Mouse (Mus musculus): ENCODE measurements around the gene Fam50a. TPM values are rescaled to one million over a fixed set of nuclear protein-coding genes. Genes with fewer than 3 reads are reported as not detected.
A peak's percentile ranks its signal among the peaks of the same experiment; 100 is the strongest.

Fam50a gene
- polyA plus RNA-seq, 1 experiment from 2014 or later, result 59.2 TPM

- 21% methylated on average over 41 of the region's 49 CpGs for WGBS
- peak overlapping the region; percentile 59 for H3K4me3 ChIP-seq (ENCODE audit: low read depth, low read length)
- H3K36me3 ChIP-seq (ENCODE audit: control insufficient read depth, insufficient read depth, low read length), result no peaks in the 10 kb centered on the region
- peaks cover 6% of the 10 kb centered on the region for H3K4me1 ChIP-seq (ENCODE audit: control insufficient read depth, insufficient read depth, low read length)
- peak; percentile 93 for DNase-seq (ENCODE audit: low spot score, missing footprints)
- H3K4me2 ChIP-seq, result peak overlapping the region; percentile 61
- H3K9me3 ChIP-seq (ENCODE audit: control insufficient read depth, low read length), result no peaks in the 10 kb centered on the region
- peak; percentile 82 for ATAC-seq (ENCODE audit: low FRiP score)
- no peak overlapping the region; the same call in 1 of the 2 replicates for H3K27ac ChIP-seq (ENCODE audit: low read depth, low read length)
- no peaks in the 10 kb centered on the region for H3K27me3 ChIP-seq (ENCODE audit: control insufficient read depth, insufficient read depth, low read length)
- H3K9ac ChIP-seq (ENCODE audit: low read length), result peak overlapping the region; percentile 76
Measured at GRCm38 (mm10) chrX:74368209-74368909, 55.5 kb downstream of the Fam50a start.

Small RNA genes within 50 kb of the gene (microRNA-seq; reads per million reads assigned to microRNA genes)
- 0.57 reads per million for gene Mir7091
- 0.57 reads per million for gene Mir7092

Other genes with a start within 250 kb of the Fam50a start
- not detected in 2 replicates for gene Opn1mw, start 185.6 kb upstream of the Fam50a start, polyA plus RNA-seq (2014; fragmentation: Nextera tagmentation; extraction: Ambion mirVana)
- gene Mecp2, start 177.7 kb upstream of the Fam50a start, polyA plus RNA-seq (2014; fragmentation: Nextera tagmentation; extraction: Ambion mirVana), result 15.3 and 17.1 TPM in 2 replicates
- gene Tex28, start 145.2 kb upstream of the Fam50a start, polyA plus RNA-seq (2014; fragmentation: Nextera tagmentation; extraction: Ambion mirVana), result not detected in 2 replicates
- gene Tktl1, start 135.8 kb upstream of the Fam50a start, polyA plus RNA-seq (2014; fragmentation: Nextera tagmentation; extraction: Ambion mirVana), result not detected in 2 replicates
- gene Flna, start 63.2 kb upstream of the Fam50a start, polyA plus RNA-seq (2014; fragmentation: Nextera tagmentation; extraction: Ambion mirVana), result 178 and 185 TPM in 2 replicates
- gene Emd, start 58.3 kb upstream of the Fam50a start, polyA plus RNA-seq (2014; fragmentation: Nextera tagmentation; extraction: Ambion mirVana), result 24.3 and 25.2 TPM in 2 replicates
- 661 and 713 TPM in 2 replicates for gene Rpl10, start 42.2 kb upstream of the Fam50a start, polyA plus RNA-seq (2014; fragmentation: Nextera tagmentation; extraction: Ambion mirVana)
- 57.9 and 60.9 TPM in 2 replicates for gene Taz, start 31.1 kb upstream of the Fam50a start, polyA plus RNA-seq (2014; fragmentation: Nextera tagmentation; extraction: Ambion mirVana)
- 4.3 and 4.4 TPM in 2 replicates for gene Dnase1l1, start 30.7 kb upstream of the Fam50a start, polyA plus RNA-seq (2014; fragmentation: Nextera tagmentation; extraction: Ambion mirVana)
- gene Atp6ap1, start 15.9 kb upstream of the Fam50a start, polyA plus RNA-seq (2014; fragmentation: Nextera tagmentation; extraction: Ambion mirVana), result 101 and 106 TPM in 2 replicates
- gene Gdi1, start 8.0 kb upstream of the Fam50a start, polyA plus RNA-seq (2014; fragmentation: Nextera tagmentation; extraction: Ambion mirVana), result 430 and 451 TPM in 2 replicates
- 13.7 and 19.8 TPM in 2 replicates for gene Plxna3, start 16.0 kb downstream of the Fam50a start, polyA plus RNA-seq (2014; fragmentation: Nextera tagmentation; extraction: Ambion mirVana)
- 110 and 118 TPM in 2 replicates for gene Lage3, start 40.6 kb downstream of the Fam50a start, polyA plus RNA-seq (2014; fragmentation: Nextera tagmentation; extraction: Ambion mirVana)
- gene Ubl4a, start 60.2 kb downstream of the Fam50a start, polyA plus RNA-seq (2014; fragmentation: Nextera tagmentation; extraction: Ambion mirVana), result 74.3 and 76.5 TPM in 2 replicates
- 8.5 and 9.0 TPM in 2 replicates for gene Slc10a3, start 60.3 kb downstream of the Fam50a start, polyA plus RNA-seq (2014; fragmentation: Nextera tagmentation; extraction: Ambion mirVana)
- gene Fam3a, start 80.2 kb downstream of the Fam50a start, polyA plus RNA-seq (2014; fragmentation: Nextera tagmentation; extraction: Ambion mirVana), result 26.2 and 27.3 TPM in 2 replicates
- gene Ikbkg, start 80.3 kb downstream of the Fam50a start, polyA plus RNA-seq (2014; fragmentation: Nextera tagmentation; extraction: Ambion mirVana), result 22.8 and 24.8 TPM in 2 replicates
- 56.2 and 56.4 TPM in 2 replicates for gene G6pdx, start 116.2 kb downstream of the Fam50a start, polyA plus RNA-seq (2014; fragmentation: Nextera tagmentation; extraction: Ambion mirVana)
- gene Gm6880, start 168.4 kb downstream of the Fam50a start, polyA plus RNA-seq (2014; fragmentation: Nextera tagmentation; extraction: Ambion mirVana), result 0.61 TPM in 1 of 2 replicates, not detected in the other